Mouse (Mus musculus) limb, embryonic 10.5 days (tissue): ENCODE data around the gene Rab35. TPM values are rescaled to one million over a fixed set of nuclear protein-coding genes. Genes with fewer than 3 reads are reported as not detected.

ENCODE experiments used
- DNase-seq: peaks from one replicate; pipeline ENCODE4 v3.0.0-alpha.2; 2017; ENCODE audit warnings: low spot score
- H3K27ac ChIP-seq: fragments of 300-500 bp; sonication (generic); 2 replicates; pipeline ENCODE4 v1.5.1; 2016; ENCODE audit warnings: mild to moderate bottlenecking
- H3K27me3 ChIP-seq: fragments of 300-500 bp; sonication (generic); 2 replicates; pipeline ENCODE4 v1.6.1; 2016; ENCODE audit warnings: low read depth, mild to moderate bottlenecking; ENCODE audit not compliant: poor library complexity, severe bottlenecking
- H3K36me3 ChIP-seq: fragments of 300-500 bp; sonication (generic); 2 replicates; pipeline ENCODE4 v1.6.1; 2016; ENCODE audit warnings: mild to moderate bottlenecking, moderate library complexity
- H3K4me1 ChIP-seq: fragments of 300-500 bp; sonication (generic); 2 replicates; pipeline ENCODE4 v1.6.1; 2016
- H3K4me3 ChIP-seq: fragments of 300-500 bp; sonication (generic); 2 replicates; pipeline ENCODE4 v1.5.1; 2016; ENCODE audit warnings: mild to moderate bottlenecking, moderate library complexity
- H3K9me3 ChIP-seq: fragments of 300-500 bp; sonication (generic); replicated peaks from 2 replicates; pipeline ENCODE4 v1.6.1; 2016; ENCODE audit warnings: mild to moderate bottlenecking
- WGBS: fragments of 180-500 bp; shearing (Covaris S2); methylation state at CpG from one replicate; pipeline ENCODE4 v1.1.7; 2016; 5-methylcytosine and 5-hydroxymethylcytosine counted together
- polyA plus RNA-seq: library from polyadenylated mRNA; unstranded; fragments of >200 nt; fragmentation: Nextera tagmentation; extraction: Ambion mirVana; gene quantifications from 2 replicates; pipeline ENCODE4 v1.2.1, GENCODE M21; 2016

The Rab35 gene
- polyA plus RNA-seq = 14.9 and 15.4 TPM in 2 replicates

DNA sequence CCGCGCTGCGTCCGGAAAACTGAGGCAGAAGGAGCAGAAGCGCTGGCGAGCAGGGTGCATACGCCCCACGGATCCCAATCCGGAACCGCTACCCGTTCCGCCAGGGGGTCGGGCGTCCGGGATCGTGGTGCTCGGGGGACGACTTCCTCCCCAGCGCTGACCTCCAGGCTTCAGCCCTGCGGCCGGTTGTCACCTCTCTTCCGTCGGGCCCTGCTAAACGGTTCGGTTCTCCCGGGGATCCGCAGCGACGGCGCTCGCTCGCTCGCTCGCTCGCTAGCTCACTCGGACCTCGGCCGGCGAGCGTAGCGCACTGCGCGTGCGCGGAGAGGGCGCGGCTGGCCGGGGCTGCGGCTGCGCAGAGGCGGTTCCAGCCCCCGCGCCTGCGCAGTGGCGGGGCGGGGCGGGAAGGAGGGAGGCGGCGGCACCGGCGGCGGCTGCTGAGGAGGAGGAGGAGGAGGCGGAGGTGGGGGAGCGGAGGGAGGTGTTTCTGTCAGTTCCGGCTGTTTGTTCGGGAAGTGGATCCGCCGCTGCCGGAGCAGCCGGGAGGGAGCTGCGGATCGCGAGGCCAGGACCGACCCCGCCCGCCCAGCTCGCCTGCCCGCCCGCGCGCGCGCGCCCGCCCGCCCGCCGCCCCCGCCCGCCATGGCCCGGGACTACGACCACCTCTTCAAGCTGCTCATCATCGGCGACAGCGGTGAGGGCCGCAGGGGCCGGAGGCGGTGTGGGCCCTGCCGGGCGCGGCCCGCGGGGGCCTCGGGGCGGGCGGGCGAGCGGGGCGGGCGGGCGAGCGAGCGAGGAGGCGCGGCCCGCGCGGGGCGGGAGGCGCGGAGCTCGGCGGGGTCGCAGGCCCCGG is at the start of gene Rab35:
Rab35 (plus strand) TSS at position 404 of the 853 bp plus-strand sequence.
- WGBS = 1% methylated on average over 105 of the region's 125 CpGs
- peak within 1 kb of the TSS; percentile 91 for H3K27ac ChIP-seq
- DNase-seq = peak; percentile 96
- no peaks in the 10 kb centered on the region for H3K27me3 ChIP-seq
- peak within 1 kb of the TSS; percentile 86 for H3K4me3 ChIP-seq
- peaks cover 12% of the 10 kb centered on the region for H3K36me3 ChIP-seq
- peaks cover 31% of the 10 kb centered on the region for H3K4me1 ChIP-seq
- H3K9me3 ChIP-seq = no peaks in the 10 kb centered on the region

DNA sequence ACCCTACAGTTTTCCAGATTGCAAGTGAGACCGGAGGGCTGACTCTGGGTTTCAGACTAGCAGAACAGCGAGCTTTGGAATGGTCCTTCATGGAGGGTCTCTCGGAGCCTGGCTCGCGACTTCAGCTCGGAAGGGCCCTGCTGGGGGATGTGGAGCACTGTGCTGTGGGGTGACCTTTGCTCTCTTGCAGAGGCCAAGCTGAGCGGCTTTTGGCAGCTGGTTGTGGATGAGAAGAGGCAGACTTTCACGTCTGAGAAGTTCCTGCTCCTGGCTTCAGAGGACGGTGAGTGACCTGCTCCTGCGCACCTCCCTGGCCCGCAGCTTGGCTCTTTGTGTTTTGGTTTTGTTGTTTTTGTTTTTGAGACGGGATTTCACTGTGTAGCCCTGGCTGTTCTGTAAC is 46.1 kb upstream of the Rab35 start:
- Histone ChIP-seq H3K27me3 (no peaks in the 10 kb centered on the region), H3K9me3 (no peaks in the 10 kb centered on the region; the same call in 1 of the 2 replicates), H3K4me1 (no peaks in the 10 kb centered on the region), H3K4me3 (no peak overlapping the region), H3K36me3 (peaks cover 99% of the 10 kb centered on the region), H3K27ac (no peak overlapping the region)
- DNase-seq = no peak
- WGBS = 90% methylated on average over 12 of the region's 12 CpGs

DNA sequence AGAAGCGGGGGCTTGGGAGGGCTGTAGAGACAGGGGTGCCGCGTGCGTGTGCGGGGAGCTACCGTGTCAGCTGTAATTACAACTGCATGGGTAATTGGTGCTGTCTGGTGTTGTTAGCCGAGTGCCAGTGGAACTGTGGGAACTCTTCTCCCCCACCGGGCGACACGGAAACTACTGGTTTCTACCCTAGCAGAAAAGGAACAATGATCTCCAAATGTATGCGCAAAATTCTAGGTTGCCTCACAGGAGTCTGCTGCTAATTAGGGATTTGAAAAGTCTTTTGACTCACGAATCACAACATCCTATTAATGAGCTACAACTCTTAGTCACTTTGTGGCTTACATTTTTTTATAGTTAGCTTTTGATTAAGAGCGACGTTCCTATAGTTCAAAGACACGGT is 45.5 kb upstream of the Rab35 start:
- Histone ChIP-seq H3K27ac (no peak overlapping the region), H3K36me3 (peaks cover 99% of the 10 kb centered on the region), H3K4me3 (no peak overlapping the region), H3K27me3 (no peaks in the 10 kb centered on the region), H3K4me1 (no peaks in the 10 kb centered on the region), H3K9me3 (no peaks in the 10 kb centered on the region; the same call in 1 of the 2 replicates)
- no peak for DNase-seq
- WGBS = 95% methylated on average over 15 of the region's 15 CpGs

GRCm38 (mm10) chr5:115586780-115587179 is 44.9 kb upstream of the Rab35 start:
- 94% methylated on average over 2 of the region's 2 CpGs for WGBS
- peaks cover 99% of the 10 kb centered on the region for H3K36me3 ChIP-seq
- H3K27me3 ChIP-seq = no peaks in the 10 kb centered on the region
- H3K4me1 ChIP-seq = no peaks in the 10 kb centered on the region
- H3K27ac ChIP-seq = no peak overlapping the region
- no peak for DNase-seq
- H3K4me3 ChIP-seq = no peak overlapping the region
- no peaks in the 10 kb centered on the region; the same call in 1 of the 2 replicates for H3K9me3 ChIP-seq

DNA sequence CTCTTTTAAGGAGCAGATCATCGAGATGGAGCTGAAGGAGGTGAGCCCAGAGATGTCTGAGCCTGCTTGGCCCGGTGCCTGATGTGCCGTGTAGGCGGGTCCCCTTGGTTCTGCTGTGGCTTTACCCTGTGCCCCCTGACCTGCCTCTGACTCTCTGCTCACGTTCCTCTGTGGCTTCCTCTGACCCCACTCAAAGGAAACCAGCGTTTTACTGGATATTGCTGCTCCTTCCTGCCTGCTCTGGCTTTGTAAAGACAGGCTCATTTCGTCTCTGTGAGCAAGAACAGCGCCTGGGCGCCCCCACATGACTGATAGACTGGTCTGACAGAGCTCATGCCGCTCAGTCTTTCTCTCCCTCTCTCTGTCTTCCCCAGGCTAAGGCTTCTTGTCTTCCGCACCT is 40.7 kb upstream of the Rab35 start:
- H3K27me3 ChIP-seq = no peaks in the 10 kb centered on the region
- no peaks in the 10 kb centered on the region for H3K9me3 ChIP-seq
- H3K27ac ChIP-seq = no peak overlapping the region
- no peak for DNase-seq
- WGBS = 88% methylated on average over 11 of the region's 11 CpGs
- no peak overlapping the region for H3K4me3 ChIP-seq
- no peaks in the 10 kb centered on the region for H3K4me1 ChIP-seq
- H3K36me3 ChIP-seq = peaks cover 99% of the 10 kb centered on the region

DNA sequence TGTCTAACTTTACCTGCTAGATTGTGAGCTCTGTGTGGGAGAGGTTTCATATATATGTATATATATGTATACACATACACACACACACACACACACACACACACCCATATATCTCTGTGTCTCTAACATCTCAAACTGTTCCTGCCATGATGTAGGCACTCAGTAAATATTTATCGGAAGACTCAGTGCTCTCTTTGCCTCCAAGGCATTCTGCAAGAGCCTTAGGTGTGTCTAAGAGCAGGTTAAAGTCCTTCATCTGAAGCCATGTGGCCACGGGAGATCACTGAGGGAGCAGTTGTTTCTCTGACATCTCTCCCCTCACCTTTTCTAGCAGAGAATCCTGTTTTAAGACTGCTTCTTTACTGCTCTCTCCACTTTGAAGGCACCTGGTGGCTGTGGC is 40.2 kb upstream of the Rab35 start:
- 98% methylated on average over 2 of the region's 2 CpGs for WGBS
- no peak overlapping the region for H3K4me3 ChIP-seq
- no peaks in the 10 kb centered on the region for H3K27me3 ChIP-seq
- no peaks in the 10 kb centered on the region for H3K4me1 ChIP-seq
- peaks cover 99% of the 10 kb centered on the region for H3K36me3 ChIP-seq
- DNase-seq = no peak
- H3K27ac ChIP-seq = no peak overlapping the region
- H3K9me3 ChIP-seq = no peaks in the 10 kb centered on the region

DNA sequence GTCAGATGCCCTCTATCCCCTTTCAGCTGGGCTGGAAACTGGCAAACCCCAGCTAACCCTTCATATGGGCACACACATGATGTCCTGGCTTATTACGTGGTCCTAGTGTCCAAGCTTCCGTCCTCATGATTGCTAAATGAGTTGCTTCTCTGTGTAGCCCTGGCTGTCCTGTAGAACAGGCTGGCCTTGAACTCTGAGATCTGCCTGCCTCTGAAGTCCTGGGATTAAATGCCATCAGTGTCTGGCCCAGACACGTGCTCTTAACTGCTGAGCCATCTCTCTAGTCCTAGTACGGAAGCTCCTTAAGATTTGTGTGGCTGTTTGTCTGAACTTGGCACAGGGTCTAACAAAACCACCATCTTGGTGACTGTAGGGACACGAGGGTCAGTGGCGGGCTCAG is 28.1 kb upstream of the Rab35 start:
- no peak for DNase-seq
- WGBS = 94% methylated on average over 6 of the region's 6 CpGs

GRCm38 (mm10) chr5:115611566-115611965 is 20.1 kb upstream of the Rab35 start:
- no peak overlapping the region for H3K27ac ChIP-seq
- WGBS = 95% methylated on average over 11 of the region's 11 CpGs
- no peak for DNase-seq
- H3K4me1 ChIP-seq = no peaks in the 10 kb centered on the region
- no peaks in the 10 kb centered on the region for H3K27me3 ChIP-seq
- H3K36me3 ChIP-seq = peaks cover 100% of the 10 kb centered on the region
- H3K4me3 ChIP-seq = no peak overlapping the region
- no peaks in the 10 kb centered on the region for H3K9me3 ChIP-seq

More for the DNA sequence above, 28.1 kb upstream of the Rab35 start:
- no peaks in the 10 kb centered on the region for H3K27me3 ChIP-seq
- H3K36me3 ChIP-seq = peaks cover 100% of the 10 kb centered on the region
- H3K9me3 ChIP-seq = no peaks in the 10 kb centered on the region
- H3K4me3 ChIP-seq = no peak overlapping the region
- H3K27ac ChIP-seq = no peak overlapping the region
- H3K4me1 ChIP-seq = no peaks in the 10 kb centered on the region

GRCm38 (mm10) chr5:115613332-115613731 is 18.4 kb upstream of the Rab35 start:
- Histone ChIP-seq H3K27me3 (no peaks in the 10 kb centered on the region), H3K36me3 (peaks cover 100% of the 10 kb centered on the region), H3K4me1 (no peaks in the 10 kb centered on the region), H3K27ac (no peak overlapping the region), H3K4me3 (no peak overlapping the region), H3K9me3 (no peaks in the 10 kb centered on the region)
- WGBS = 94% methylated on average over 9 of the region's 9 CpGs
- DNase-seq = no peak

DNA sequence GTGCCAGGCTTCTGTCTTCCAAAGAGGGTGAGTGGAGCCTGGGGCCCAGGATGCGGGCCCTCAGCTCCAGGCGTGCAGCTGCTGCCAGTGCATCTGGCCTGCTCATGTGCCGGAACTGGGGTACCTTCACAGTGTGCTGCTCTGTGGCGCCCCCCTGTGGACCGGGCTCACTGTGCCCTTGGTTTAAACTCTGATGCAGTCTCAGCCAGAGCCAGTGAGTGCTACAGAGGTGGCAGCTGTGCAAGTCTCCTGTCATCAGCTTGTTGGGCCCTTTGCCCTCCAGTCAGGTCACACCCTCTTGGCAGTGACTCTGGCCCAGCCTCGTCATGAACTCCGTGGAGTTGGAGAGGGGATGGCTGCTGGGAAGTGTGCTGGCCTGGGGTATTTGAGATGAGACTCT is 16.8 kb upstream of the Rab35 start:
- H3K4me3 ChIP-seq = no peak overlapping the region
- 88% methylated on average over 7 of the region's 7 CpGs for WGBS

GRCm38 (mm10) chr5:115619690-115620089 is 12.0 kb upstream of the Rab35 start:
- Histone ChIP-seq H3K27me3 (no peaks in the 10 kb centered on the region), H3K9me3 (no peaks in the 10 kb centered on the region), H3K4me3 (no peak overlapping the region), H3K36me3 (peaks cover 88% of the 10 kb centered on the region), H3K27ac (no peak overlapping the region), H3K4me1 (no peaks in the 10 kb centered on the region)
- no peak for DNase-seq
- 92% methylated on average over 15 of the region's 15 CpGs for WGBS

More for the DNA sequence above, 16.8 kb upstream of the Rab35 start:
- no peak overlapping the region for H3K27ac ChIP-seq
- DNase-seq = peak; percentile 62
- no peaks in the 10 kb centered on the region for H3K4me1 ChIP-seq
- peaks cover 100% of the 10 kb centered on the region for H3K36me3 ChIP-seq
- no peaks in the 10 kb centered on the region for H3K27me3 ChIP-seq
- H3K9me3 ChIP-seq = no peaks in the 10 kb centered on the region

DNA sequence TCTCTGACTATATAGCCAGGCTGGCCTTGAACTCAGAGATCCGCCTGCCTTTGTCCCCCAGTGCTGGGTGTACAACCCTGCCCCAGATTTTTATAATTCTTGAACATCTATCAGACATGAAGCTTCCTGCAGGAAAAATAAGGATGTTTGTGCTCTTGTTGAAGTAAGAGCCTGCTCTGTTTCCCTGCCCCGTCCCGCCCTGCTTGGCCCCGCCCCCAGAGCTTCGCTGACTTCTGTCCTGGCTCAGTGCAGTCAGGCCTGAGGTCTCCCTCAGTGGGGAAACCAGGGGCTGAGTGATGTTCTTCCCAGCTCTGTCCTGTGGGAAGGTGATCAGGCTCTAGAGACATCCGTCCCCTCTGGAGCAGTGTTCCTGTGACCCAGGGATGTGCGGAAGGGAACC is 9.0 kb upstream of the Rab35 start:
- H3K27ac ChIP-seq = no peak overlapping the region
- no peaks in the 10 kb centered on the region for H3K27me3 ChIP-seq
- H3K4me3 ChIP-seq = no peak overlapping the region
- DNase-seq = no peak
- 92% methylated on average over 7 of the region's 7 CpGs for WGBS
- no peaks in the 10 kb centered on the region for H3K9me3 ChIP-seq
- H3K4me1 ChIP-seq = no peaks in the 10 kb centered on the region
- H3K36me3 ChIP-seq = peaks cover 58% of the 10 kb centered on the region

- no peaks in the 10 kb centered on the region for H3K27me3 ChIP-seq
- H3K36me3 ChIP-seq = peaks cover 47% of the 10 kb centered on the region
- no peak overlapping the region for H3K27ac ChIP-seq
- no peaks in the 10 kb centered on the region for H3K9me3 ChIP-seq
- no peaks in the 10 kb centered on the region for H3K4me1 ChIP-seq
- WGBS = 86% methylated on average over 9 of the region's 9 CpGs
- no peak for DNase-seq
- no peak overlapping the region for H3K4me3 ChIP-seq
Observed at GRCm38 (mm10) chr5:115623694-115624440, 7.8 kb upstream of the Rab35 start.
